Mouse (Mus musculus): ENCODE measurements at regions not wholly inside any gene's neighbourhood (a gene's known extent, or its start where the extent isn't known, plus 50 kb on each side); places are given as distances from the start of the nearest gene placed in this dataset.

- ATAC-seq (no peak), DNase-seq (no peak)
- Histone ChIP-seq H3K4me3 (ENCODE audit: low read depth, low read length) (no peak overlapping the region), H3K9ac (replicated peaks) (no peak overlapping the region), H3K9me3 (ENCODE audit: low read length) (no peaks in the 10 kb centered on the region), H3K4me2 (ENCODE audit: low read depth, low read length) (no peak overlapping the region), H3K27ac (ENCODE audit: low read depth) (no peak overlapping the region), H3K4me1 (ENCODE audit: insufficient read depth) (no peaks in the 10 kb centered on the region), H3K36me3 (replicated peaks; ENCODE audit: insufficient read depth, low read length) (no peaks in the 10 kb centered on the region), H3K27me3 (ENCODE audit: insufficient read depth, low read length) (no peaks in the 10 kb centered on the region)
- TF ChIP-seq EP300 (IDR thresholded peaks at IDR 0.05; ENCODE audit: low read depth), result no peak
- TF ChIP-seq CTCF (IDR thresholded peaks at IDR 0.05; ENCODE audit: low read depth), result no peak
- WGBS (ENCODE audit: insufficient replicate concordance), result 46% methylated on average over 3 of the region's 3 CpGs
Observed at GRCm38 (mm10) chr4:74613032-74613431, 370.7 kb downstream of the Kdm4c start.
